10 mouse cellular contexts compared by ENCODE assay signal in the genomic region with DNA sequence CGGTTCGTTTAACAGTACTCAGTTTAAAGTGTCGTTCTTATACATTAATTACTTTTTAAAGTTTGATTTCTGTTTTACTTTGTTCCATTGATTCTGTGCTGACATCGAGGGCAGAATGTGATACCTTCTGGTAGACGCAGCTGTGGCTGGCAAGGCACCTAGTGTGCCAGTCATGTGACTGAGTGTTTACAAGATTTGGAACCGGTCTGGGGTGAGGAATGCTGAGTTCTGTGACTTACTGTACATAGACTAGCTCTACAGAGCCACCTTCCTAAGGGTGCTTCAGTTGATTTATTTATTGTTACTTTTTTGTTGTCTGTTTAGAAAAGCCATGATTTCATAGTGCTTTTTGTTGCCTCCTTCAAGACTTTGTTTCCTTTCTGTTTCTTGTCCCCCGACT. TPM values are rescaled to one million over a fixed set of nuclear protein-coding genes. Genes with fewer than 3 reads are reported as not detected.
DNase-seq lines count a peak whose midpoint lies in the region; ATAC-seq and TF ChIP-seq lines count a peak whose summit lies in the region.
"Had no signal": no experiment of that assay in that cellular context is flagged by ENCODE, and none has a peak within 500 bp of the region (broad histone marks: within the 10 kb centered on the region; RNA-seq: fewer than 3 reads in every experiment).

No protein-coding gene starts in this region.

- WGBS in forebrain, embryonic 13.5 days, result 56% methylated on average over 7 of the region's 7 CpGs
- 42% methylated on average over 7 of the region's 7 CpGs for WGBS in forebrain, postnatal 0 days
- WGBS in liver, adult 2 months, result 32% methylated on average over 7 of the region's 7 CpGs

- DNase-seq in forebrain, postnatal 0 days, result no peak
- DNase-seq in liver, adult 2 months (ENCODE audit: extremely low read depth, low read depth, low spot score), result peak; percentile 88
- no peak for DNase-seq in liver
- DNase-seq in kidney, postnatal 14 days, result peak; percentile 50
- DNase-seq in thymus, postnatal 4 days, result peak; percentile 65
- DNase-seq in embryo, embryonic 10.5 days (ENCODE audit: low spot score), result no peak
- no peak for DNase-seq in Muller cell, postnatal 12 days (ENCODE audit: inconsistent ontology term)
- DNase-seq: liver, postnatal 0 days had no signal

- no peaks in the 10 kb centered on the region for H3K9me3 ChIP-seq in forebrain, embryonic 13.5 days (replicated peaks)
- no peaks in the 10 kb centered on the region for H3K9me3 ChIP-seq in forebrain, postnatal 0 days (ENCODE audit: low read length)

- peak; percentile 54 for ATAC-seq in forebrain, embryonic 13.5 days
- ATAC-seq in forebrain, postnatal 0 days, result no peak
- ATAC-seq: liver, postnatal 0 days had no signal

- H3K36me3 ChIP-seq in forebrain, embryonic 13.5 days (ENCODE audit: poor library complexity, severe bottlenecking), result peaks cover 41% of the 10 kb centered on the region
- H3K36me3 ChIP-seq in forebrain, postnatal 0 days (ENCODE audit: insufficient read depth), result peaks cover 26% of the 10 kb centered on the region
- peaks cover 2% of the 10 kb centered on the region; the same call in 1 of the 2 replicates for H3K36me3 ChIP-seq in liver, adult 2 months (ENCODE audit: control insufficient read depth, insufficient read depth, low read length)

- H3K4me3 ChIP-seq in forebrain, embryonic 13.5 days, result no peak overlapping the region
- H3K4me3 ChIP-seq in forebrain, postnatal 0 days (ENCODE audit: low read depth, low read length), result no peak overlapping the region
- no peak overlapping the region for H3K4me3 ChIP-seq in liver, adult 2 months (ENCODE audit: insufficient read depth, low read depth, low read length)

- no peak overlapping the region for H3K9ac ChIP-seq in forebrain, embryonic 13.5 days
- no peak overlapping the region for H3K9ac ChIP-seq in forebrain, postnatal 0 days
- H3K9ac ChIP-seq in liver, adult 2 months (ENCODE audit: low read depth, low read length), result no peak overlapping the region
- H3K9ac ChIP-seq: liver, postnatal 0 days had no signal

- peaks cover 42% of the 10 kb centered on the region for H3K4me1 ChIP-seq in forebrain, embryonic 13.5 days
- peaks cover 5% of the 10 kb centered on the region; the same call in 1 of the 2 replicates for H3K4me1 ChIP-seq in forebrain, postnatal 0 days (ENCODE audit: insufficient read depth)
- peaks cover 8% of the 10 kb centered on the region for H3K4me1 ChIP-seq in liver, adult 2 months (ENCODE audit: control insufficient read depth, insufficient read depth, low read length)

- H3K27ac ChIP-seq in forebrain, embryonic 13.5 days, result no peak overlapping the region
- no peak overlapping the region for H3K27ac ChIP-seq in forebrain, postnatal 0 days (ENCODE audit: low read depth, low read length)
- H3K27ac ChIP-seq in liver, adult 2 months (replicated peaks; ENCODE audit: insufficient read depth, low read depth, low read length), result no peak overlapping the region

- no peaks in the 10 kb centered on the region for H3K79me2 ChIP-seq in liver, adult 2 months (ENCODE audit: control insufficient read depth, insufficient read depth, low read length)

- no peak overlapping the region for H3K4me2 ChIP-seq in forebrain, embryonic 13.5 days
- H3K4me2 ChIP-seq in forebrain, postnatal 0 days (ENCODE audit: low read depth), result no peak overlapping the region

- H3K27me3 ChIP-seq in forebrain, embryonic 13.5 days, result no peaks in the 10 kb centered on the region
- no peaks in the 10 kb centered on the region for H3K27me3 ChIP-seq in forebrain, postnatal 0 days (ENCODE audit: insufficient read depth, low read length)
- no peaks in the 10 kb centered on the region for H3K27me3 ChIP-seq in liver, adult 2 months (ENCODE audit: control insufficient read depth, insufficient read depth, low read length)

- TF ChIP-seq POLR2A in liver, adult 2 months (IDR thresholded peaks at IDR 0.05; ENCODE audit: extremely low read depth, insufficient read depth, low read length), result no peak

- no peak for TF ChIP-seq CTCF in forebrain, postnatal 0 days (IDR thresholded peaks at IDR 0.05; ENCODE audit: low read depth)
- TF ChIP-seq CTCF in liver, adult 2 months (IDR thresholded peaks at IDR 0.05; ENCODE audit: low read depth, low read length), result no peak

RNA-seq across cellular contexts. Expression of gene Hebp2, which starts 18.1 kb away (rescaled TPM):
- polyA plus RNA-seq in forebrain, embryonic 13.5 days (2015; fragmentation: Nextera tagmentation; extraction: Ambion mirVana), result 5.3 and 5.7 TPM in 2 replicates
- 3.8 and 6.3 TPM in 2 replicates for total RNA-seq in forebrain, postnatal 0 days (2014; rRNA removed)
- 7.7 and 8.8 TPM in 2 replicates for polyA plus RNA-seq in forebrain, postnatal 0 days (2015; fragmentation: Nextera tagmentation; extraction: Ambion mirVana)
- total RNA-seq in liver, adult 2 months (2014; rRNA removed), result 0.28 and 0.40 TPM in 2 replicates
- 0.10 and 0.33 TPM in 2 replicates for polyA plus RNA-seq in liver, adult 2 months (2012; rRNA removed)
- polyA plus RNA-seq: activated CD4-positive, CD25-positive, alpha-beta regulatory T cell, adult 4 months had no signal

Comparison
In these comparisons a context has a peak if more than half of its experiments do, and no peak if none do; other contexts are left out.
1. DNase-seq: peak in liver, adult 2 months (single experiment), kidney, postnatal 14 days (single experiment) and thymus, postnatal 4 days (single experiment); none in forebrain, postnatal 0 days (single experiment), liver (single experiment), embryo, embryonic 10.5 days (single experiment) and Muller cell, postnatal 12 days (single experiment).